Mouse (Mus musculus): Measurements from ENCODE around the gene Gm12830. TPM values are rescaled to one million over a fixed set of nuclear protein-coding genes. Genes with fewer than 3 reads are reported as not detected.

The Gm12830 gene
- not detected for total RNA-seq (2021)
- long read RNA-seq, experiment 1: 0 reads
- long read RNA-seq, experiment 2: 0 reads

- peak; percentile 57 to 73 for DNase-seq
These were observed at the start of gene Gm12830 for GRCm38 (mm10) chr4:114821567-114822192. Gene Gm12830, plus strand, starts transcription at chr4:114821722.

DNA sequence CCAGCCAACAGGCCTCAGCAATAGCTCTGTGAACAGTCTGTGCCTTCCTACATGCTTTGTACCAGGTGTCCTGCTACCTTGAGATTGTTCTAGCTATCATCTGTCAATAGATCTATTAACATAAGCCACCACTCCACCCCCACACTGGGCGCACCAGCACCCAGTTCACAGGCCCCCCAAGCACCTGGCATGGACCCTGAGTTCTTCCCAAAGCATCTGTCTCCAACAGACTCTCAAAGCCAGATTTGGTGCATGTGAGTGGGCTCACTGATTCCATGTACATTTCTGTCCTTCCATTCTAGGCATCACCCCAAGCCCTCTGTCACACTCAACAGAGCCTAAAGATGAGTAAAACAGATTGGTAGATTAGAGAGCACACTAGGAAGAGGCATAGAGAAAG lies 48.2 kb upstream of the Gm12830 start:
- DNase-seq: no peak

DNA sequence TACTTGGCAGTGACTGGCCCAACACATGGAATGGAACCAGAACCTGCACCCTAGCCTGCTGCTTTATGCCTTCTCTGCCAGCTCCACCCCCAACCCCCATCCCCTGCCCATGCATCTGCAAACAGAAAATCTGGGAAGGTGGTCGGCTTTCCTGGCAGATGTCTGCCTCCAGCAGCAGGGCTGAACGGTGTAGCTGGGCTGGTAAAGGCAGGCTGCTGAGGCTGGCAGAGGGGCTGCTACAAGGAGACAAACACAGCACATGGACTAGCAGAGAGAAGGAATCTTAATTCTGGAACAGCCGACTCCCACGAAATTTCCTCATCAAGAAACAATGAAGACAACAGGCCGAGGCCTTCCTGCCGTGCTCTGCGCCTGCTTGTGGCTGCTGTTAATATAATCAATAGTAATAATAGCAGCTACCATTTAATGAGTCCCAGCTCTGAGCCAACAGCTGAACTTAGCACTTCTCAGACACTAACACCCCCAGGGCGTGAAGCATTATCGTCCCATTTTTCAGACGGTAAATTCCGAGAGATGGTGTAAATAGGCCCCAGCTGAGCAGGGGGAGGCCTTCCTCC lies 43.8 kb upstream of the Gm12830 start:
- no peak for DNase-seq

- DNase-seq: no peak
These were observed 42.6 kb upstream of the Gm12830 start for GRCm38 (mm10) chr4:114778716-114779474.

GRCm38 (mm10) chr4:114779475-114779757 lies 42.1 kb upstream of the Gm12830 start:
- DNase-seq: no peak

GRCm38 (mm10) chr4:114779758-114780546 lies 41.6 kb upstream of the Gm12830 start:
- no peak for DNase-seq

DNA sequence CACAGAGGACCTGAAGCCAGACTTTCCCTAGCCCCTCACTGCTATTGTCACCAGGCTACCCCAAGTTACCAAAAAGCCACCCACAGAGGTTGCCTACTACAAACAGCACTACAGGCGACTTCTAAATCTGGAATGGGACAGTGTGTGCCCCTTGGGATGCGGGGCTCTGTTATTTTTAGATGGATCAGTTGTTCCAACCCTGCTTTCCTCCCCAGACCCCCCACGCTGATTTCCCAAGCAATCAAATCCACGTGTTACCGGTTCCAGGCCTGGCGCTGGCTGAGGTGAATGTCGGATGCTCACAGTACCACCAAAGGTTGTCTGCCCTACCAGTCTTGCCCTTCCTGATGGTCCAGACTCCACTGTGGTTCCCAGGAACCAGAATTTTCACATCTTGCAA lies 38.7 kb upstream of the Gm12830 start:
- no peak for DNase-seq

DNA sequence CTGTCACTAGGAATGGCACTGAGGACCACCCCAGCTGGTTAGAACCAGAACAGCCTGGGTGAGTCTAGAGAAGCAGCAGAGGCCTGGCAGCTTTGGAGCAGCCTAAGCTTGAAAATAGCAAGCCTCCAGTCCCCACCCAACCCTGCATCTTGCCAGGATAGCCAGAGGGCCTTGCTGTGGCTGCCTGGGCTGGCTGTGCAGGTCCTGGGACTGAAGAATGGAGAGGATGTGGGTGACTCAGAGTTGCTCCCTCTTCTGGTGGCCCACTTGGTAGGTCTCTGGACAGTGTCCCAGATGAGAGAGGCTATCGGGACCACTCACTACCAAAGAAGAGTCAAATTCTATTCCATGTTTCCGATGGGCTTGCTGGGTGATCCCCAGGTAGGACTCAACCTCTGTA lies 36.8 kb upstream of the Gm12830 start:
- DNase-seq: no peak

GRCm38 (mm10) chr4:114788856-114789255 lies 32.7 kb upstream of the Gm12830 start:
- no peak for DNase-seq

DNA sequence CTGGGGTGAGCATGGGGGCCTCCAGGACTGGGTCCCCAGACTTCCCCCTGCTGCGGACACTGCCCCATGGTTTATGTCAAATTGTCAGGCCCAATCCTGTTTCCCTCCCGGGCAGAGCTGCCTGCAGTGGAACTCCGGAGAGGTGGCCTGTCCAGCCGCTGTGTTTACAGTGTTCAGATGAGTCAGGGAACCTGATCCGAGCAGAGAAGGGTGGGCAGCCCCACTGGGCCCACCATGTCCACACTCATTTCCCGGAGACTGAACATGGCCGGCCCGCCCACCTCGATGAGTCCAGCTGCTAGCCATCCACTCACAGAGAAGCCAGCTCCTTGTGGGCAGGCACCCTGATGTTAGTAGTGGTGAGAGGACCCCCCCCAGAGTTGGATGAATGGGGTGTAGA lies 29.9 kb upstream of the Gm12830 start:
- DNase-seq: no peak

DNA sequence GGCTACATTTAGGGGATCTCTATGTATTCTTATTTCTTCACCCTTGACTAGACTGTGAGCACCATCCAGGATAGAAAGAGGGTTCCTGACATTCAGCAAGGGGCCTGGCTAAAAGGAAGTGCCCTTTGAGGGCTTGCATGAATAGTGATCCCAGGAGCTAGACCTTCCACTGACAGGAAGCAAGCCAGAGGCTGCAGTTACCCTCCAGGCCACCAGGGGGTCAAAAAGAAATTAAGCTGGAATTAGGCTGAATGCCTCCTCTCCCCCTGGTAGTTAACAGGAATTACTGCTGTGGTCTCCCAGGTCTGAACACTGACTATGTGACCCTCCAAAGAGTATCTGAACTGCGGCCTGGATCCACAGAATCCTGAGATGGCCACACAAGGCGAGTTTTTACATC lies 27.7 kb upstream of the Gm12830 start:
- DNase-seq: no peak

DNA sequence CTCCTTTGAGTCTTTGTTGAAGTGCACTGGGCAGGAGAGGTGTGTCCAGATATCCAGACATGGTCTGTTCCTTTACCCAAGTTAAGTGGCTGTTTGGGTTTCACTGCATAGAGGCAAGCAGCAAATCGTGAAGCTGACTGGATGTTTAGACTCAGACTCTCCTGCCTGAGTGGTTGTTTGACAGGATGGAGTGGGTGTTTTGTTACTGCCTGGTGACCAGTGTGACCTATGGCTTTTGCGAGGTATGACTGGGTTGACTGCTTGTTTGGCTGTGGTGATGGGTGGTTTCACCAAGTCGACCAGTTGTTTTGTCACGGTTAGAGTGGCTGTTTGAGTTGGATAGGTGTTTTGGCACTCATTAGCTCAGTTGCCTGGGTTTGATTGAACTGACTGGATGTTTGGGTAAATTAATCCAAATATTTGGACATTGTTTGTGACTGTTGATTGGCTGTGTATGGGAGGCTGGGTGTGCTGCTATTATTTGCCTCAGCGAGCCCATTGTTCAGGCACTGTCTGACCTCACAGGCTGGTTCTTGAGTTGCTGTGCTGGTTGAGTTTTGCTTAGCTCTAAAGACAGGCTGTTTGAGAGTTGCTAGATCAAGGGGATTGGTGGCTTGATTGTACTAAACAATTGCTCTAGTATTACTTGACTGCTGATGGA lies 24.1 kb upstream of the Gm12830 start:
- no peak for DNase-seq

DNA sequence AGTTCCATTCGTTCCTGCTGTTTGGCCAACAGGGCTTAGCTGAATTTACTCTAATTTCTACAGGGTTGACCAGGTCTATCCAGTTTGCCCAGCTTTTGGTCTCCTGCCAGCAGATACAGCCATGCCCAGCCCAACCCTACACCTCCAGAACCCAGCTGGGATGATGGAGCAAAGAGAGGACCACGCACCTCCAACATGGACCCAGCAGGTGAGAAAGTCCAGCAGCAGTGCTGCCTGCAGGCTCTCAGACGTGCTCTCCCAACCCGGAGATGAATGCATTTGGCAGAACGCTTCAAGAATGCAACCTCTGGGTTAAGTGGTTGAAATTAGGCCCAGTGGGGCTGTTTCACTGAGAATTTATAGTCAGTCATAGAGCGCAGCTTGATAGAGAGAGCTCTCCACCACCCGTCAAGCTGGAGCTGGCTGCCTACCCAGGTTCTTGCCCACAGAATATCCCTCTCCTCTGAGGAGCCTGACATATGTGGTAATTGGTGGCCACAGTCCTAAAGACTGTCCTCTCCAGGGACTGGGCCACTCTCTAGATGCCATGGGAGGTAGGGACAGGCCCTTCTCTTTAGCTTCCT lies 23.4 kb upstream of the Gm12830 start:
- no peak for DNase-seq

DNA sequence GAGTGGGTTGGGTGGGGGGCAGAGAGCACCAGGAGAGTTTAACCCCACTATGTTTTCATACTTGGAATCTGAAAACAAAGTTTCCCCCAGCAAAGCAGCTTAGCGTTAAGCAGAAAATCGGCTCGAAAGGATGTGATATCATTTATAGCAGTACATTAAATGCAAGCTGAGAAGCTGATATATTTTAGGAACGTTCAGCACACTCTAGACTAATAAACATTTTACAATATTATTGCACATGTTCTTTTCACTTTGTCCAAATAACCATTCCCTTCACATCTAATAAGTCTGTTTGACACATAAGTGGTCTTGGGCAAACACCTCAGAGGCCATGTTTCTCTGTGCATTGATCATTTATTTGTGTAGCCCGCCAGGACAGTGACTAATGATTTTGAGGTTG lies 17.4 kb upstream of the Gm12830 start:
- DNase-seq: no peak

- peak in 1 of 2 experiments; percentile 20 for DNase-seq
These were observed 2.4 kb upstream of the Gm12830 start for GRCm38 (mm10) chr4:114818963-114819702.

DNA sequence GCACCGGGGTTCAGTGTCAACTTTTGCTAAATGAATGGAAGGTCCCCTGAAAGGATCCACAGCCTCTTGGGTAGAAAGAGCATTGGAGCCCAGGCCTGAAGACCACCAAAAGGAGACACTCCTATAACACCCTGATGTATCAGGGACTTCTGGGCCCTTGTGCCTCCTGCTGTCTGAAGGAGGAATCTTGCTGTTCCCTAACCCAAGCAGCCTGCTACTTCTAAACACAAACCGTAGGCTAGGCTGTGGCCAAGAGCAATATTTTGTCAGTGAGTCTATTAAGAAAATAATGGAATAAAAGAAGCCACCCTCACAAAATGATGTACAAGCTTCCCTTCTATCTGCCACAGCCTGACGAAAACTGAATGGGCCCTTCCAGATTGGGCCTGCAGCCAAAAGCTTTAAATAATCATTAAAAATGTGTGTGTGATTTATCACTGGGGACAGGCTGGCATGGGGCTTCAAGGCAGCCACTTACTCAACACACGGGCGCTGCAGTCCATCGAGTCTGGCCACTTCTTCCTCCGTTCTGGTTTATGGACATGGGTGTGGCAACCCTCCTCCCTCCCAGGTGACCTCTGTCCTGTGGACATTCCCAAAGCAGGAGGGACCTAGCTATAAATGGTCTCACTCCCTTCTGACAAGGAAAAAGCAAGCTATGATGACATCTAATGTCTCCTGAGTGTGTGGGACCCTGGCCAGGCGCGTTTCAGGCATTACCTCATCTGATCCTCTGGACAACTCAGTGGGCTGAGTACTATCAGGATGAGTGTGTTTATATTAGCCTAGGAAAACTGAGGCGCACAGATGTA lies 13.5 kb downstream of the Gm12830 start:
- DNase-seq: peak; percentile 6 to 15

DNA sequence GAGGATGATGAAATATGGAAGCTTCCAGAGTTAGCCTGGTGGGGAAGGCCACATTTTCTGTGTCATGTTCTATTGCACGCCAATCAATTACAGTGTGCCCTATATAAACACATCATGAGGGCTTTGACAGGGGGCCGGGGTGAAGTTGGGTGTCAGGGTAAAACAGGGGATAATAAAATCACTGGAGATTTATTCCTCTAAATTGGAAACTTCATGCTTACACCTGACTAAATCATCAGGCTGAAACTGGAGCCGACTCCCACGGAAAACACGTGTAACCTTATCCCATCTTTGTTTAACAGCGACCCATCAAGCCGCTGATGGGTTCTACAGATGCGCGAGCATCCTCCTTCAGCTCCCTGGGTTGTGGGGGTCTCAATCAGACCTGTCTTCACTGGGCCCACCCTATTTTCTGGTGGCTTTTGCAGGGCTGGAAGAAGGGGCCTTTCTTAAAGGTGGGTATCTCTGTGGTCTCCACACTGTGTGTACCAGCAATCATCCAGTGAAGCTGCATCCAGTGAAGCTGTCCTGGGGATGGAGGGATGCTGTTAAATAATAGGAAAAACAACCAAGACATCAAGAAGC lies 19.9 kb downstream of the Gm12830 start:
- no peak for DNase-seq

DNA sequence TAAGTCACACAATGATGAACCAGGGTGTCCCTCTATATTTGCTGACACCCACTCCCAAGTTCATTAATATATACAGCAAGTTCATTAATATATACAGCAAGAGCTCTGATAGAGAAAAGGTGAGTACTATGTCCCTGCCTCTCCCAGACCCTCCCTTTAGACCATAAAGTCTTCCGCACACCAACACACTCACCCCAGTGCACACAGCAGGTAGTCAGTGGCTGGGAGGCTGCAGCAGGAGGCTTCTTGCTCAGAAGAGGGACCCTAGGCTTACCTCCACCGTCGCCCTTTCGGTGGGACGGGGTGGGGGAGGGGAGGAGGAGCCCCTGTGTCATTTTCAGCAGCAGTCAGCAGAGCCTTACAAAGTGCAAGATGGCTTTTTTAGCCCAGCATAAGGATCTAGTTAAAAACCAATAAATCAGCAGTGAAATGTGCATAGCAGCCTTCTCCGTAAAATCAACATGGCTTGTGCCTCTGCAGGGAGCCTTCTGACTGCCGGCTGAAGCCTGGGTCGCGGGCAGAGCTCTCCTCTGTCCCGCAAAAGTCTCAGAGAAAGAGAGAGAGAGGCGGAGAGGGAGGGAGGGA lies 20.9 kb downstream of the Gm12830 start:
- no peak for DNase-seq

DNA sequence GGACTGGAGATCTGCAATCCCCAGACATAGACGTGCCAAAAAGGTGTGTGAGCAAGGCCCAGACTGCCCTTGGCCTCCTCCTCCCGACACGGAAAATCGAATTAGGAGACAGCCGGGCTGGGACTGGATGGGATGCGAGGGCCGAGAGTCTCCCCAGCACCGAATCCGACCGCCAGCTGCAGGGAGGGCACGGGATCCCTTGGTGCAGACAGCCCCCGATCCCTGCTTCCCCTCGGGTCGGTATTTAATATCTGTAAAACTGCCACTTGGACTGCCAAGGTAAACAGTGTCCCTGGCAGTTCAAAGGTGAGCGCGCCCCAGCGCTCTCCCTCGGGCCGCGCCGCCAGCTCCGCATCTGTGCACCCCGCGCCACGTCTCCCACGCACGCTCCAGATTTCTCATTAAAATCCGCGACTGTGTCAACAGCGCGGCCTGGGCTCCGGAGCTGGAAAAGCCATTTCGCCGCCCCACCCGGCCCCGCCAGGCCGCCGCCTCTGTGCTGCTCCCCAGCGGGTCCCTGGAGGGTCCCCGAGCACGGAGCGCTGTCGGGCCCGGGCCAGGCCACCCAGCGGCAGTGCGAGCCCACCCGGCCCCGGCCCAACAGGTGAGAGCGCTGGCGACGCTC lies 21.7 kb downstream of the Gm12830 start:
- peak in 1 of 2 experiments; percentile 6 for DNase-seq
